Mouse (Mus musculus): Measurements from ENCODE around the gene Cyp2c37. TPM values are rescaled to one million over a fixed set of nuclear protein-coding genes. Genes with fewer than 3 reads are reported as not detected.
A peak's percentile ranks its signal among the peaks of the same experiment; 100 is the strongest.
"Not testable (repeated sequence)": the region's sequence is repeated elsewhere in the genome, so short reads cannot be mapped to it uniquely, and the experiment has no call there.

Gene Cyp2c37
- 67.2 and 98.1 TPM in 2 replicates for polyA plus RNA-seq (2015; fragmentation: Nextera tagmentation; extraction: Ambion mirVana)

DNA sequence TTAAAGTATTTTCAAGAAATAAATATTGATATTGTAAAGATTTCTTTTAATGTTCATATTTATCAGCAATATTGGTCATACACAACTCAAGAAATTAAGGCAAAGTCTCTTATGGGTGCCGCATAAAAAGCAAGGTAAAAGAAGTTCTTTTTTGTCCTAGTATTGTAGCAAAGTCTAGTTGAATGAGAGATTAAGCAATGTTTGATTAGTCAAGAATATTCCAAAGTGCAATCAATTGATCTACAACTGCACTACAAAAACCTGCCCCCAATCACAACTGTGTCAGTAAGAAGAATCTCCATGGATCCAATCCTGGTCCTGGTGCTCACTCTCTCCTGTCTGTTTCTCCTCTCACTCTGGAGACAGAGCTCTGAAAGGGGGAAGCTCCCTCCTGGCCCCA, at the start of gene Cyp2c37:
TSS of gene Cyp2c37 (plus strand) at position 285 of the 400 bp plus-strand sequence.
- DNase-seq; H3K27ac ChIP-seq (ENCODE audit: low read depth); H3K9ac ChIP-seq (replicated peaks); H3K4me2 ChIP-seq (ENCODE audit: low read depth, low read length); H3K36me3 ChIP-seq (replicated peaks; ENCODE audit: insufficient read depth, low read length); H3K4me1 ChIP-seq (ENCODE audit: insufficient read depth); H3K9me3 ChIP-seq (ENCODE audit: low read length); H3K4me3 ChIP-seq (ENCODE audit: low read depth, low read length); H3K27me3 ChIP-seq (ENCODE audit: insufficient read depth, low read length): not testable (repeated sequence)
- 0 out of 2 replicates have a peak, but pooled peaks have one; percentile 49 for ATAC-seq
- WGBS (ENCODE audit: insufficient replicate concordance): 63% methylated on average over 1 of the region's 1 CpGs

DNA sequence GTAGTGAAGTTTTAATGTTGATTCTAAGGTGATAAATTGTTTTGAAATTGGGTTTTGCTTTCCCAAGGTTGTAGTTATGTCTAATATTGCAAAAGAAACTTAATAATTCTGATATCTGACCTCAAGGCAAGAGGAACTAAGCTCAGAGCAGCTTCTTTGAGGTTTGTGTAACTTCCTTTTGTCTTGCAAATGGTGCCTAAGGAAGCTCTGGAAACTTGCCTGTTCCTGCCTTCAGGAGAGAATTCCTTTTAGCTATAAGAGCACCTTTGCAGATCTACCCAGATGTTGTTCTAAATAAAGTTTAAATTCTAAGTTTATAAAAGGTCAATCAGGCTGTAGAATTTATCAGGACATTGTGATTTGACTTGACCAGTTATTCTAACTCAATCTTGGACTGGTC, 31.4 kb upstream of the Cyp2c37 start:
- not testable (repeated sequence) for ATAC-seq; H3K9ac ChIP-seq (replicated peaks); H3K36me3 ChIP-seq (replicated peaks; ENCODE audit: insufficient read depth, low read length)

DNA sequence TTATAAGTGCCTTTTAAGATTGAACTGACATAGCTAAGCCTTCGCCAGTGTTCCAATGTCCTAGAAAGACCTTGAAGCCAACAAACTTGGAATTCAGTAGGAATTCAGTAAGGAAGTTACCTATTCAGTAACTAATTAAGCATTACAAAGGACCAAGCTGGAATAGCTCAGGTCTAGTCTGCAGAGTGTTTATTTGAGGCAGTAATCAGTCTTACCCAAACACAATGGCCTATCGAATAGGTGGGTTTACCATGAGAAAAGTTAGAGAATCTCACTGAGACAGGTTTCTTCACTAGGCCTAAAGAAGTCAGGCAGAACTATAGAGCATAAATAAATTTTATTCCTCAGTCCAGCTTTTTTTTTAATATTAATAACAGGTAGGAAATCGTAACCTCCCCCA, 21.1 kb upstream of the Cyp2c37 start:
- H3K4me3 ChIP-seq (ENCODE audit: low read depth, low read length); H3K9me3 ChIP-seq (ENCODE audit: low read length); H3K27me3 ChIP-seq (ENCODE audit: insufficient read depth, low read length); ATAC-seq; H3K27ac ChIP-seq (ENCODE audit: low read depth); H3K4me2 ChIP-seq (ENCODE audit: low read depth, low read length); H3K36me3 ChIP-seq (replicated peaks; ENCODE audit: insufficient read depth, low read length); H3K4me1 ChIP-seq (ENCODE audit: insufficient read depth); H3K9ac ChIP-seq (replicated peaks); DNase-seq: not testable (repeated sequence)
- 77% methylated on average over 3 of the region's 3 CpGs for WGBS (ENCODE audit: insufficient replicate concordance)

More for the DNA sequence above, 31.4 kb upstream of the Cyp2c37 start:
- not testable (repeated sequence) for H3K4me2 ChIP-seq (ENCODE audit: low read depth, low read length); H3K4me3 ChIP-seq (ENCODE audit: low read depth, low read length); H3K27me3 ChIP-seq (ENCODE audit: insufficient read depth, low read length); DNase-seq; H3K27ac ChIP-seq (ENCODE audit: low read depth); H3K9me3 ChIP-seq (ENCODE audit: low read length); H3K4me1 ChIP-seq (ENCODE audit: insufficient read depth)

DNA sequence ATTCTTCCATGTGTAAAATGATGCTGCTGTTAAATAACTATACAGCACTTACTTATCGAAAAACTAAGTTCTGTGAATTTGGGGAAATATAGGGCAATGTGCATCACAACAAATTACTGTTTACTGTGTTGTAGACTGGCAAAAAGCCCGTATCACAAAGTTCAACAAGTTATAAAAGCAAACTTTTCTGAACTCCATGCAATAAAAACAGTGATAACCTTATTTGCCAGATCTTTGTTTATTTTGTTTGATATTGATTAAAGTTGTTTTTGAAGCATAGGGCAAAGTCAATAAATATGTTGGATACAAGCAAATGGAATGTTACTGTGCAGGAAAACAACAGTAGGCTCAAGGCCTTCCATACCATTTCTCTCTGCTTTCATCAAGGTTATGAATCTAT, 2.8 kb upstream of the Cyp2c37 start:
- H3K4me1 ChIP-seq (ENCODE audit: insufficient read depth): no peaks in the 10 kb centered on the region
- H3K27me3 ChIP-seq (ENCODE audit: insufficient read depth, low read length): no peaks in the 10 kb centered on the region
- no peaks in the 10 kb centered on the region for H3K9me3 ChIP-seq (ENCODE audit: low read length)
- no peak for TF ChIP-seq EP300 (IDR thresholded peaks at IDR 0.05; ENCODE audit: low read depth)
- no peak overlapping the region for H3K9ac ChIP-seq (replicated peaks)
- no peak for ATAC-seq
- H3K4me2 ChIP-seq (ENCODE audit: low read depth, low read length): no peak overlapping the region
- no peak overlapping the region for H3K4me3 ChIP-seq (ENCODE audit: low read depth, low read length)
- H3K36me3 ChIP-seq (replicated peaks; ENCODE audit: insufficient read depth, low read length): no peaks in the 10 kb centered on the region
- H3K27ac ChIP-seq (ENCODE audit: low read depth): no peak overlapping the region
- no peak for DNase-seq
- WGBS (ENCODE audit: insufficient replicate concordance): 62% methylated on average over 2 of the region's 2 CpGs

Other genes with a start within 250 kb of the Cyp2c37 start
- 147 and 181 TPM in 2 replicates for gene Cyp2c40, start 179.6 kb upstream of the Cyp2c37 start, polyA plus RNA-seq (2015; fragmentation: Nextera tagmentation; extraction: Ambion mirVana)
- gene Cyp2c69, start 105.6 kb upstream of the Cyp2c37 start, polyA plus RNA-seq (2015; fragmentation: Nextera tagmentation; extraction: Ambion mirVana): 145 and 183 TPM in 2 replicates
- gene Cyp2c54, start 81.4 kb downstream of the Cyp2c37 start, polyA plus RNA-seq (2015; fragmentation: Nextera tagmentation; extraction: Ambion mirVana): 6.3 and 6.5 TPM in 2 replicates
- gene Cyp2c50, start 97.3 kb downstream of the Cyp2c37 start, polyA plus RNA-seq (2015; fragmentation: Nextera tagmentation; extraction: Ambion mirVana): 3.9 and 6.2 TPM in 2 replicates
- gene Cyp2c70, start 194.9 kb downstream of the Cyp2c37 start, polyA plus RNA-seq (2015; fragmentation: Nextera tagmentation; extraction: Ambion mirVana): 49.8 and 59.6 TPM in 2 replicates

Measured in liver, postnatal 0 days (tissue).